Mouse (Mus musculus) stomach, embryonic 14.5 days (tissue): Measurements from ENCODE around the gene Plekha4. TPM values are rescaled to one million over a fixed set of nuclear protein-coding genes. Genes with fewer than 3 reads are reported as not detected.

ENCODE experiments used
- ATAC-seq: fragments of 200-750 bp; cut with Nextera tagmentation; 2 replicates; pipeline ENCODE4 v1.8.0; 2017; ENCODE audit warnings: low read depth, moderate TSS enrichment; ENCODE audit not compliant: insufficient number of reproducible peaks, insufficient read depth, low FRiP score
- H3K27ac ChIP-seq: fragments of 300-500 bp; sonication (generic); 2 replicates; pipeline ENCODE4 v1.5.1; 2014; ENCODE audit warnings: mild to moderate bottlenecking, low read length, moderate library complexity, mixed read lengths
- H3K27me3 ChIP-seq: fragments of 300-500 bp; sonication (generic); 2 replicates; pipeline ENCODE4 v1.6.1; 2014; ENCODE audit warnings: low read length, control low read depth, mixed read lengths; ENCODE audit not compliant: control insufficient read depth, insufficient read depth
- H3K36me3 ChIP-seq: fragments of 300-500 bp; sonication (generic); 2 replicates; pipeline ENCODE4 v1.6.1; 2014; ENCODE audit warnings: mild to moderate bottlenecking, control low read depth, low read length, moderate library complexity, mixed read lengths; ENCODE audit not compliant: control insufficient read depth, insufficient read depth
- H3K4me1 ChIP-seq: fragments of 300-500 bp; sonication (generic); 2 replicates; pipeline ENCODE4 v1.6.1; 2014; ENCODE audit warnings: low read length, control low read depth, mixed read lengths; ENCODE audit not compliant: control insufficient read depth, insufficient read depth
- H3K4me2 ChIP-seq: fragments of 300-500 bp; sonication (generic); replicated peaks from 2 replicates; pipeline ENCODE4 v1.6.1; 2014; ENCODE audit warnings: low read depth, low read length, control low read depth
- H3K4me3 ChIP-seq: fragments of 300-500 bp; sonication (generic); 2 replicates; pipeline ENCODE4 v1.5.1; 2014; ENCODE audit warnings: low read depth, low read length, control low read depth
- H3K9ac ChIP-seq: fragments of 300-500 bp; sonication (generic); replicated peaks from 2 replicates; pipeline ENCODE4 v1.6.1; 2014; ENCODE audit warnings: low read depth, mild to moderate bottlenecking, control low read depth, low read length, moderate library complexity, mixed read lengths
- H3K9me3 ChIP-seq: fragments of 300-500 bp; sonication (generic); 2 replicates; pipeline ENCODE4 v1.6.1; 2016; ENCODE audit warnings: low read depth, low read length, control low read depth; ENCODE audit not compliant: control insufficient read depth
- WGBS: fragments of 180-500 bp; shearing (Covaris S2); extraction: QIAGEN DNeasy Blood & Tissue Kit; methylation state at CpG from one replicate; pipeline ENCODE4 v1.1.7; 2014; 5-methylcytosine and 5-hydroxymethylcytosine counted together
- polyA plus RNA-seq: library from polyadenylated mRNA; unstranded; fragments of >200 nt; fragmentation: Nextera tagmentation; extraction: Ambion mirVana; gene quantifications from 2 replicates; pipeline ENCODE4 v1.2.1, GENCODE M21; 2014

Gene Plekha4
- polyA plus RNA-seq, 1 experiment from 2014 or later = 2.6 TPM

DNA sequence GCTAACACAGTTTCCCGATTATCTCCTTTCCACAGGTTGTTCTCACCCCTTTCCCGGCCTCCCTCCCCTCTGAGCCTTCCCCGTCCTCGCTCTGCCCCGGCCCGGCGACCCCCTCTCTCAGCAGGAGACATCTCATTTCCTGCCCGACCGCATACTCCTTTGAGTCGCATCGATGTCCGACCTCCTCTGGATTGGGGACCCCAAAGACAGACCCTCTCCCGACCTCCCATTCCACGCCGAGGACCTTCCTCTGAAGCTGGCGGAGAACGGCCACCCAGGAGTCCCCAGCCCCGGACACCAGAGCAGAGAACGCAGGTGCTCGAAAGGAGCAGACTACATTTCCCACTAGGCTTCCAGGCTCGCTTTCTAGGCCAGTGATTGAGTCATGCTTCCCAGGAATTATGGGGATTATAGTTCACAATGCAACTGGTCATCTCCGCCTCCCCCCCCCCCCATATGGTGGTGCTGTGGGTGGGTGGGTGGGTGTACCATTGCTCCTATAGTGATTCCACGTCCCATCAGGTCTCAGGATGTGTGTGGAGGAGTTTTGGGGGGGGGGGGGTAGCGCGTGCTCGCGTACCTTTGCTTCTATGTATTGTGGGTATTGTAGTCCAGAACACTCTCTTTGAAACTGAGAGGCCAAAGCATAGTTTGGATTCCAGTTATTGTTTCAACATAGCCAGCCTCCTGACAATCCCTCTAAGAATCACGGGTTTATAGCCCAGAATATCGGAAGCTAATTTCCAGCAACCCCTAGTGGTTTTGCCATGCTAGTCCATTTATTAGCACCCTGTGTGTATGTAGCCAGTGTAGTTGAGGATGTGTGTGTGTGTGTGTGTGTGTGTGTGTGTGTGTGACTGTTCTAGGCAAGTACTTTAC, 12.3 kb downstream of the Plekha4 start:
- Histone ChIP-seq H3K4me1 (peaks cover 4% of the 10 kb centered on the region; the same call in 1 of the 2 replicates), H3K4me3 (peak overlapping the region; percentile 44), H3K27ac (no peak overlapping the region), H3K36me3 (no peaks in the 10 kb centered on the region), H3K27me3 (no peaks in the 10 kb centered on the region), H3K9ac (peak overlapping the region; percentile 4; the same call in 1 of the 2 replicates), H3K4me2 (peak overlapping the region; percentile 56), H3K9me3 (no peaks in the 10 kb centered on the region)
- 4% methylated on average over 28 of the region's 29 CpGs for WGBS
- peak; percentile 70; the same call in 1 of the 2 replicates for ATAC-seq

DNA sequence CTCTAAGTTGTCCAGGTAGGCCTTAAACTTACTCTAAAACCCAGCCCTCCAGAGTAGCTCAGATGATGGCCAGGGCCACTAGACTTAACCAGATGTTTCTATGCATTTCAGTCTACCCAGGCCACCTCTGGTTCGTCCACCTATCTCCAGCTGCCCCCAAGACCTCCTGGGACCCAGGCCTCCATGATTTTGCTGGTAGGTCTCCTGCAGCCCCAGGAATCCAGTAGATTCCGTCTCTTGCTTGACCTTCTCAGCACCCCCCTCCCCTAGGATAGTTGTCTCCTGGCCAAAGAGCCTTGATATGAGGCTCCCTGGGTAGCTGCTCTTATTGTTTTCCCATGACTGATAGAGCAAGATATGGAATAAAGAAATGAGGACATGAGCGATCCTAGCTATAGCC, 13.0 kb downstream of the Plekha4 start:
- 83% methylated on average over 3 of the region's 3 CpGs for WGBS

DNA sequence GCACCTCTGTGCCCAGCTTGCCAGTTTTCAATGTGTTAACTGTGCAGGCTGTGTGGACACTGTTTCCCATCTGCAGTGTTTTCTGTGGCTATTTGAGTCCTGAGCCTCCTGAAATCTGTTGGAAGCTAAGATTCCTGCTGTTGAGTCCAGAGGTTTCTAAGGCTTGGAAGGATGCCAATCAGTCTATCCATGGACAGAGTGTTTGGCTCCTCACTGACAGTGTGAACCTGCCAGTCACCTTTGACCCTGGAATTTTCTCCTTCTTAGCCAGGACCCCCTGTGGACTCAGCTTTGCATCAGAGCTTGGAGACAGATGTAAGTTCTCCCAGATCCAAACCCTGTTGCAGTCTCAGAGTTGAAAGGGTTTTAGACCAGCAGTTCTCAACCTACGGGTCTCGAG, 14.1 kb downstream of the Plekha4 start:
- Histone ChIP-seq H3K4me1 (peaks cover 4% of the 10 kb centered on the region; the same call in 1 of the 2 replicates), H3K4me2 (no peak overlapping the region), H3K27me3 (no peaks in the 10 kb centered on the region), H3K4me3 (no peak overlapping the region), H3K9ac (no peak overlapping the region), H3K27ac (no peak overlapping the region), H3K9me3 (no peaks in the 10 kb centered on the region), H3K36me3 (no peaks in the 10 kb centered on the region)
- ATAC-seq = no peak
- 67% methylated on average over 2 of the region's 2 CpGs for WGBS

More for the DNA sequence above, 13.0 kb downstream of the Plekha4 start:
- Histone ChIP-seq H3K4me1 (peaks cover 4% of the 10 kb centered on the region; the same call in 1 of the 2 replicates), H3K27me3 (no peaks in the 10 kb centered on the region), H3K36me3 (no peaks in the 10 kb centered on the region), H3K27ac (no peak overlapping the region), H3K4me3 (no peak overlapping the region), H3K9me3 (no peaks in the 10 kb centered on the region), H3K9ac (no peak overlapping the region), H3K4me2 (no peak overlapping the region)
- no peak for ATAC-seq

DNA sequence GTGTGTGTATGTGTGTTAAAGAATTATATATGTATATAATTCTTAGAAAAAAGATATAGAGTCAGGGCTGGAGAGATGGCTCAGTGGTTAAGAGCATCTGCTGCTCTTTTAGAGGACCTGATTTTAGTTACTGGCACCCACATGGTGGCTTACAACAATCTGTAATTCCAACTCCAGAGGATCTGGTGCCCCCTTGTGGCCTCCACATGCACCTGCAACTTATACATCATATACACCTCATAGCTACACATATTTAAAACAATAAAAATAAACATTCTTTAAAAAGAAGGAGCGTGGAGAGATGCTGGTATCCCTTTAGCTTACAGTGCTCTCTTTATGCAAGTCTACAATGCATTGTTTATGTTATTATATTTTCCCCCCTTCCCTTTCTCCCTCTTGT, 18.4 kb downstream of the Plekha4 start:
- ATAC-seq = no peak
- no peaks in the 10 kb centered on the region for H3K36me3 ChIP-seq
- no peak overlapping the region for H3K4me3 ChIP-seq
- WGBS = 72% methylated on average over 1 of the region's 1 CpGs
- no peak overlapping the region for H3K27ac ChIP-seq
- no peaks in the 10 kb centered on the region for H3K4me1 ChIP-seq
- no peaks in the 10 kb centered on the region for H3K27me3 ChIP-seq
- no peak overlapping the region for H3K4me2 ChIP-seq
- no peaks in the 10 kb centered on the region for H3K9me3 ChIP-seq
- H3K9ac ChIP-seq = no peak overlapping the region

DNA sequence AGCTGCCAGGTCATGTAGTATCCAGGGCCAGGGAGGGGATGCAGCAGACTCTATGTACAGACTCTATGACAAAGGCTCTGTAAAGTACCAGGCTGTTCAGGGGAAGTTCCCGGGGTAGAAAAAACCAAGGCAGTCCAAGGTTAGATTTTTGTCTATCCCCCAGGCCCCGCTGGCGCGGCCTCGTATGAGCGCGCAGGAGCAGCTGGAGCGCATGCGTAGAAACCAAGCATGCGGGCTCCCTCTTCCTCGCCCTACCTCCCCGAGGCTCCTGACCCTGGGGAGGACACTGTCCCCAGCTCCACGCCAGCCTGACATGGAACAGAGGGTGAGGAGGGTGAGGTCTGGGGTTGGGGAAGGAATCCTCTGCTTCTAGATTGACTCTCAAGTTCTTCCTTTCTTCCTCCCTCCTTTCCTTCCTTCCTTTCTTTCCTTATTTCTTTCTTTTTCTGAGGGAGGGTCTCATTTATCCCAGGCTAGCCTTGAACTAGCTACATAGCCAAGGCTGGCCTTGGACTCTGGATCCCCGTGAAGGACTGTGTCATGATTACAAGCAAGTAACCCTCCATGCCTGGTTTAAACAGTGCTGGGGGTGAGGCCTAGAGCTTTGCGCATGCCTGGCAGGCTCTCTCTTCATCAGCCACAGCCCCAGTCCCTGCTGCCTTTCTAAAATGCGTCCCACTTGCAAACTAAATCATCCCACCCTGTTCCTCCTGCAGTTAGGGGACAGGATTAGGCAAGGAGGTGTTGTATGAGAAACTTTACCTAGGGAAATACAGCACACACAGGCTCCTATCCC, 23.7 kb downstream of the Plekha4 start:
- ATAC-seq = no peak
- H3K27me3 ChIP-seq = no peaks in the 10 kb centered on the region
- WGBS = 87% methylated on average over 16 of the region's 16 CpGs
- H3K9me3 ChIP-seq = no peaks in the 10 kb centered on the region
- H3K27ac ChIP-seq = no peak overlapping the region
- no peaks in the 10 kb centered on the region for H3K4me1 ChIP-seq
- no peaks in the 10 kb centered on the region for H3K36me3 ChIP-seq
- H3K4me2 ChIP-seq = no peak overlapping the region
- no peak overlapping the region for H3K4me3 ChIP-seq
- H3K9ac ChIP-seq = no peak overlapping the region

DNA sequence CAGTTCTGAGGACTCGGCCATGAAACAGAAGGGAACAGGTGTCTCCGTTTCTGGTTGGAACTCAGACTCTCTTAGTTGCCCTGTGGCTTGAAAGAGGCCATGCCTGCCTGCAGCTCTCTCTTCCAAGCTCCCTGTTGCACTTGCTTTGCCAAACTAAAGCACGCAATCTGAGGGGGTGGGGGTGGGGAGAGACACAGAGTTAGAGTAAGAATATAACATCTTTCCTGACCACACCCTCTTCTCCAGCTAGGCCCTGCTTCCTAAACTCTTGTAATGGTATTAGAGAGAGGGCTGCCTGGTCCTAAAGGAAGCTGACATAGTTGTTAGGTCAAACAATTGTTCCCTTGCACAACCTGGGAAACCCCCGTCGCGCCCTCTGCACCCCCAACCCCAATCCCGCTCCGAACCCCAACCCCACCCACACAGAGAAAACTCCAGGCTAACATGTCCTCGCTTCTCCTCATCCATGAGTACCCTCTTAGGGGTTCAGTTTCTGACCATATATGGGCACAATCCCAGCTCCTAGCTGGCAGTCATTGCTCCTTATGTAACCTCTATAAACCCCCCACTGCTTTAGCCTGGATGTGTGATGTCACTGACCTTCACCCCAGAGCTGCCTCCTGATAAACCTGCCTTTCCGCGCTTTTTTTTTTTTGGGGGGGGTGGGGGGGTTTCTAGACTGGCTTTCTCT, 24.8 kb downstream of the Plekha4 start:
- no peak overlapping the region for H3K4me3 ChIP-seq
- no peak overlapping the region for H3K27ac ChIP-seq
- no peak overlapping the region for H3K9ac ChIP-seq
- H3K4me1 ChIP-seq = no peaks in the 10 kb centered on the region
- ATAC-seq = no peak
- H3K27me3 ChIP-seq = no peaks in the 10 kb centered on the region
- H3K4me2 ChIP-seq = no peak overlapping the region
- 76% methylated on average over 11 of the region's 11 CpGs for WGBS
- no peaks in the 10 kb centered on the region for H3K36me3 ChIP-seq
- H3K9me3 ChIP-seq = no peaks in the 10 kb centered on the region

DNA sequence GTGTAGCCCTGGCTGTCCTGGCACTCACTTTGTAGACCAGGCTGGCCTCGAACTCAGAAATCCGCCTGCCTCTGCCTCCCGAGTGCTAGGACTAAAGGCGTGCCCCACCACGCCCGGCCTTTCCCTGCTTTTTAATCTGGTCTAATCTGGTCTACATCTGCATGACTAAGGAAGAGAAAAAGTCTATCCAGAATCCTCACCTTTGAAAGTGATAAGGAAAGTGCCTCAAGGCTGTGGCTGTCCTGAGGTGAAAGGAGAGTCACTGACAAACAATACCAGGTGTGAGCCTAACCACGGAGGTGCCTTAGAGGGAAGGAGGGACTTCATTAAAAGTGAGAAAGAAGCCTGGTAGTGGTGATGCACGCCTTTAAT, 25.4 kb downstream of the Plekha4 start:
- no peak for ATAC-seq
- H3K27me3 ChIP-seq = no peaks in the 10 kb centered on the region
- no peak overlapping the region for H3K27ac ChIP-seq
- H3K9me3 ChIP-seq = no peaks in the 10 kb centered on the region
- H3K9ac ChIP-seq = no peak overlapping the region
- no peaks in the 10 kb centered on the region for H3K36me3 ChIP-seq
- H3K4me1 ChIP-seq = no peaks in the 10 kb centered on the region
- WGBS = 80% methylated on average over 8 of the region's 8 CpGs
- no peak overlapping the region for H3K4me3 ChIP-seq
- no peak overlapping the region for H3K4me2 ChIP-seq

DNA sequence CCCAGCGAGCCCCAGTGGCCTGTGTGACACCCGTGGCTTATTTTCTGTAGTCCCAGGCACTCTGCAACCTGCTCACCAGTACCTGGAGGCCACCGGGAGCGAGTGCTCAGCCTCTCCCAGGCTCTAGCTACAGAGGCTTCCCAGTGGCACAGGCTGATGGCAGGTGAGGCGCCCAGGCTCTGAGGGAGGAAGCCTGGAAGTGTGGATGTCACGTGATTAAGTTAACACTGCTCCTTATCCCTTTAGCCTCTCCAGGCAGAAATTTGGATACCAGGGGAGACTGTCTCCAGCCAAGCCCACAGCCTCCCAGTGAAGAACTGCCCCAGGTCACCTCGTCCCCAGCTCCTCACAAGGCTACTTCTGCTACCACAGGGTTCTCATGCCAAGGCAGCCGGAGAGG, 27.4 kb downstream of the Plekha4 start:
- no peaks in the 10 kb centered on the region for H3K9me3 ChIP-seq
- H3K27ac ChIP-seq = no peak overlapping the region
- H3K27me3 ChIP-seq = no peaks in the 10 kb centered on the region
- H3K4me2 ChIP-seq = no peak overlapping the region
- H3K4me1 ChIP-seq = no peaks in the 10 kb centered on the region
- H3K9ac ChIP-seq = no peak overlapping the region
- H3K4me3 ChIP-seq = no peak overlapping the region
- 55% methylated on average over 8 of the region's 8 CpGs for WGBS
- no peak for ATAC-seq
- H3K36me3 ChIP-seq = no peaks in the 10 kb centered on the region
